Mouse (Mus musculus) frontal cortex, adult 2 months (tissue): ENCODE data around the gene Cidec. TPM values are rescaled to one million over a fixed set of nuclear protein-coding genes. Genes with fewer than 3 reads are reported as not detected.

Experiments
- DNase-seq, 2 experiments: peaks; one replicate each; pipeline ENCODE4 v3.0.0; 2022; ENCODE audit warnings: low spot score in 1 of 2; ENCODE audit errors: extremely low spot score in 1 of 2
- polyA plus RNA-seq: library from polyadenylated mRNA; depleted of rRNA; stranded (reverse); fragments of >200 nt; gene quantifications from 2 replicates; pipeline ENCODE4 v1.2.3, GENCODE M21; 2012

The Cidec gene
- polyA plus RNA-seq, 1 experiment, result 0.18 TPM

- DNase-seq, result no peak
Observed at GRCm38 (mm10) chr6:113447639-113448038, 12.1 kb upstream of the Cidec start.

DNA sequence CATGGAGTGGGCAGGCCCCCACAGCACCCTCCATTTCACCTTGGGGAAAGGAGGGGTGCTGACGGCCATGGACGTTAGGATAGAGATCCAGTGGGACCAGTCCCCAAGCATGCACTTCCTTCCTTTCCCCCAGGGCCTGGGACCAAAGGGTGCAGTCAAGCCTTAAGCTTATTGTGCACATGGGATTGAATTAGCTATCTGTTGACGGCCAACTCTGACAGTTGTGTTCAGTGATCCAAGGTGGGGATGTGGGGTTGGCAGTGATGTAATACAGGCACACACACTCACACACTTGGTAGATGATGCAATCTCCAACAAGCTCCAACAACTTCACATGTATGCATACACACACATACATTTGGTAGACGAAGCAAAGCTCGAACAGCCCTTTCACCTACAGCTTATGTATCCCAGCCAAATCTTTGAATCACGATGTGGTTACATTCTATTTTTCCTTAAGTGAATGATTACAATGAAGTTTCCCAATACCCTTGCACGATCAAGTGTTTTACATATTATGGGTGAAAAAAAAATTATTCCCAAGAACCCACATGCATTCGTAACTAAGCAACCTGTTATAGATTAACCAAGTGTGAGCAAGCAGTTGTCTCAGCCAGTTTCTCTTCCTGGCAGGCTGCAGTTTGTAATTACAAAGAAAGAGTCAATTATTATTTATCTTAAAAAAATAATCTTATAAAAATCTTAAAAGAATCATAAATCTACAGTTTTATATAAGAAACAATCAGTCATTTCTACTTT lies 8.8 kb upstream of the Cidec start:
- DNase-seq, result no peak

- DNase-seq, result peak in 1 of 2 experiments; percentile 6
Observed at GRCm38 (mm10) chr6:113443091-113443490, 7.5 kb upstream of the Cidec start.

DNA sequence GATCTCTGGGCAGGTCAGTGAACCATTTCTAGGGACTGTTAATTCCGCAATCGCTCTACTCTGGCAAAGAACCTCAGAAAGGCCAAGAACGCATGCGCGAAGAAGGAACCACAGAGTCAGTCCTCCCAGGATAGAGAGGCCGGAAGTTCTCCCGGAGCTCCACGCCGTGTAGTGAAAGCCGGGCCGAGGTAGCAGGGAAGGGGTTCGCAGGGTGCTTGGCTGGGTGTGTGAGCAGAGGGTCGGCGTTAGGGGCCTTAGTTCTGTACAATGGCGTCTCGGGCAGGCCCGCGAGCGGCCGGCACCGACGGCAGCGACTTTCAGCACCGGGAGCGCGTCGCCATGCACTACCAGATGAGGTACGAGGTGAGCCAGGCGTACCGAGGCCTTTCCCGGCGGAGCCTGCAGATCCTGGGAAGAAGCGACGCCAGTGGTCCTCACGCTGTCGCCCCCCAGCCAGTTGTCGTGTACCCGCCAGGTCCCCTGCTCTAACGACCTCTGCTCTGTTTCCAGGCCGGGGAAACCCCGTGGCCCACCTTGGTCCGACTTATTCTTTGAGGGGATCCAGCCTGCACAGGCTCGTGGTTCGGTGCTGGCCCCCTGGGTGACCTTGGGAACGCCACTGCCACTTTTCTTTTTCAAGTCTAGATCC lies 7.0 kb upstream of the Cidec start, which contains the start of gene Jagn1:
Gene Jagn1 (plus strand): TSS at position 128 of the 649 bp plus-strand sequence.
- peak; percentile 85 to 96 for DNase-seq

DNA sequence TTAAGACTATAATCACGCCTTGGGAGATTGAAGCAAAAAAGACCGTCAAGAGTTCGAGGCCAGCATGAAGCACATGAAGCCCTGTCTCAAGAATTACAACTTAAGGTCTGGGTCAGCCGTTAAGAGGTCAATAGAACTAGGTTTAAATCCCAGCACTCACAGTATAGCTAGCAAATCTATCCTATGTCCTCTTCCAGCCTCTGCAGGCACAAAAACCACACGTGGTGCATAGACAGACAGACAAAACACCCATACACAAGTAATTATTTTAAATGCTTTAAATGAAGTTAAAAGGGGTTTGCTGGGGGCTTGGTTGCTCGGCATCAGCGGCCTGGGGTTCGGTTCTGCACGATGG lies 6.5 kb upstream of the Cidec start:
- DNase-seq, result no peak

DNA sequence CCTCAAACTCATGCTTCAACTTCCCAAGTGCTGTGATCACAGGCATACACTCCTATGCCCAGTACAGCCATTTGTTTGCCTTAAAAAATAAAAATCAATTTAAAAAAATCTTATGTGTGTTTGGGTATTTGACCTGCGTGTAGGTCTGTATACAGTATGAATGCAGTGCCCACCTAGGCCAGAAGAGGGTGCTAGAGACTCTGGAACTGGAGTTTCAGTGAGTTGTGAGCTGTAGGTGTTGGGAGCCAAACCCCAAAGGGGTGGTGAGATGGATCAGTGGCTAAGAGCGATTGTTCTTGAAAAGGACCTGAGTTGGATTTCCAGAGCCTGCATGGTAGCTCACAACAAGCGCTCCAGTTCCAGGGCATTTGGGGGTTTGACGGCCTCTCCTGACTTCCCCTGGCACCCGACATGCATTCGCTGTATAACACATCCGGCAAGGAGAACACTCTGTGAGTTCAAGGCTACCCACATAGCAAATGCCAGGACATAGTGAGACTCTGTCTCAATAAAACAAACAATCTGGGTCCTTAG lies 5.7 kb upstream of the Cidec start:
- DNase-seq, result peak in 1 of 2 experiments; percentile 84

DNA sequence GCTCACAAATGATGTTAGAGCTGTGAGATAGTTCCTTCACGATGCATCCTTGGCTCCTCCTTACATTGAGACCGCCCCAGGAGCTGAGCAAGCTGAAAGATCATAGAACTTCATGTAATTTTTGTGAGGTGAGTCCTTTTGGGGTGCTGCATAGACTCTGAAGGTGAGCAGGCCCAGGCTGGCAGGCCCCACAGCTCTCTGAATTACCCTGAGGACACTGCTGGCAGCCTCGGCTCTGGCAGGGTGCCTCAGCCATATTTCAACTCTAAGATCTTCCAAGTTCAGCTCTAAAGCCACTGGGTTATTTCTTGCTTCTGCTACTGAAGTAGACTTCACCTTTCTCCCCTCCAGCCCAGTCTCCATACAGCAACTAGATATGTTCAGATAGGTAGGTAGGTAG lies 5.1 kb upstream of the Cidec start:
- DNase-seq, result no peak

DNA sequence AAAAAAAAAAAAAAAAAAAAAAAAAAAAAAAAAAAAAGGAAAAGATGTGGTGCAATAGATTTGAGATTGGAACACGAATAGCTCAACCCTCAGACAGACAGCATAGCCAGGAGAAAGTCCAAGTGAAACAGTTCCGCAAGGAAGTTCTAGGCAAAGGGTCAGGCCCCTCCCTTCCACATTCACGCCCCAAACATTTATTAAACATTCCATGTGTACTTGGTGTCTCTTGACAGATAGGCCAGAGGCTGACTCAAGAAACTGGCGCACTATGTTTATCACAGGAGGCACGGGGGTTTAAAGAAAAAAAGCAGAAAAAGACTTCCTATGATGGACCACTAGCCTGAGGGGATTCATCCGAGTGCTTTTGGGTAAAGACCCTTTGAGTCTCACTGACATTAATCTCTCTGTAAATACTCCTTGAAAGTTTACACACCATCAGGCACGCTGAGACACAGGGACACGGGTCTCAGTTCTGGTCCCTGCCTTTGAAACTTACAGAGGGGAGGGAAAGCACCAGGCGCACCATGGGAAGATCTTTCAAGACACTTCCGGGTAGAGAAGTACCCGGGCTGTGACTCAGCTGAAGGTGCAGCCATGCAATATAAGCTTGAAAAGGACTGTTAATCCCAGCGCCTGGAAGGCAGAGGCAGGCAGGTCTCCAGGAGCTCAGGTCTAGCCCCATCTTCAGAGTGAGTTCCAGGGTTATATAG lies 3.3 kb upstream of the Cidec start:
- DNase-seq, result no peak

DNA sequence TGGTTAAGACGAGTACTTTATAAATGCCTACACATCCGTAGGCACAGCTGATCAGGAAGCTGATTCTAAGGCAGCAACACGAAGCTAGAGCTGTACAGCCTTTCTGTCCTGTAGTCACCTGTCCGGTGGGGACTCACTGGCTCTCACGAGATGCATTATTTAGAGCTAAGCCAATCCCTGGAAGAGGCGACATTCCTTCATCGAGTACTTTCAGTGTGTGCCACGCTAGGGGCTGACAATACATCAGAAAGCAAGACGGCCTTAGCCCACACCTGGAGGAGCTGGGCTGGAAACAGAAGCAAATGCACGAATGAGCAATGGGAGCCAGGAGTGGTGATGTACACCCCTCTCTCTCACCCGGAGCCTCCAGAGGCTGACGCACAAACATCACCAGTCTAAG lies 1.6 kb upstream of the Cidec start:
- no peak for DNase-seq

DNA sequence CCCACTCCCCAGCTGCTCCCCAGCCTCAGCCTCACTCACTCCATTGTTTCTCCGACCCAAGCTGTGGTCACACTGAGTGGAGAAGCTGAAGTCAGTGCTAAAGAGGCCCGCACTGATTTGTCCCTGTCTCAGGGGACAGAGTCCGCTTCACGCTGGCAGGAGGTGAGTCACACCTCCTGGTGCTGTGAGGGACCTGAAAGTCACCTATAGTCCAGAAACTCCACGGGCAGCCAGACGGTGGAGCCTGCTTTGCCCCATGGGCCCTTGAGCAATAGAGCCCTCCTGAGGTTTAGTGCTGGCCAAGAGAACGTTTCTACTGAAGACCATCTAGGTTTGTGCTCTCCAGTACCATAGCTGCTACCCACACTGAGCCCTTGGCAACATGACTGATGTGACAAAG lies 869 bp downstream of the Cidec start:
- no peak for DNase-seq

DNA sequence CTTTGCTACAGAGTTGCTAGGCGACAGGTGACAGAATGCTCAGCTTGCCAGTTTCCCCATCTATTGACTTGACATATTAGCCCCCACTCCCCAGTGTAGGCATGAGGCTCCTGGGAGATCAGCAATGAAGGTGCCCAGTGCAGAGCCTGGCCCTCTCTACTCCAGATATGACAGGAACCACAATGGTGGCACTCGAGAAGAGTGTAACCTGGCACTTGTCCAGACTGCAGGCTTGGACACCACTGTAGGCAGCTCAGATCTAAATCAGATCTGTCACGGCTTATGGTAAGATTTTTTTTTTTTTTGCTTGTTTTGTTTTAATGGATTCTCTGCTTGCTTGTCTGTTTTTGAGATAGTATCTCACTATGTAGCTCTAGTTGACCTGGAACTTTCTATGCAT lies 1.9 kb downstream of the Cidec start:
- DNase-seq, result no peak

GRCm38 (mm10) chr6:113431801-113432200 lies 3.8 kb downstream of the Cidec start:
- DNase-seq, result no peak

DNA sequence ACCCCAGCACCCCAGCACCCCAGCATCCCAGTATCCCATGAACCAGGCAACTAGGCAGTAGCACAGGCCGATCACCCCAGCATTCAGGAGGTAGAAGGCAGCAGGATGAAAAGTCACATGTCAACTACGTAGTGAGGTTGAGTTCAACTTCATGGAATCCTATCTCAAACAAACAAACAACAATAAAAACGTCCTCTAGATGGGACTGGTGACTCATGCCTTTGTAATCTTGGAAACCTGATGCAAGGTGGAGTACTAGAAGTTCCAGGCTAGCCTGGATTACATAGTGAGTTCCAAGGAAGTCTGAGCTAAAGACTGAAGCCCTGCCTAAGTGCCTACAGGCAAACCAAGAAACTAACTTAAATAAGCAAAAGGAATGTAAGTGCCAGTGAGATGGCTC lies 4.7 kb downstream of the Cidec start:
- no peak for DNase-seq

- no peak for DNase-seq
Observed at GRCm38 (mm10) chr6:113429965-113430364, 5.6 kb downstream of the Cidec start.

- DNase-seq, result no peak
Observed at GRCm38 (mm10) chr6:113428006-113428405, 7.6 kb downstream of the Cidec start.

DNA sequence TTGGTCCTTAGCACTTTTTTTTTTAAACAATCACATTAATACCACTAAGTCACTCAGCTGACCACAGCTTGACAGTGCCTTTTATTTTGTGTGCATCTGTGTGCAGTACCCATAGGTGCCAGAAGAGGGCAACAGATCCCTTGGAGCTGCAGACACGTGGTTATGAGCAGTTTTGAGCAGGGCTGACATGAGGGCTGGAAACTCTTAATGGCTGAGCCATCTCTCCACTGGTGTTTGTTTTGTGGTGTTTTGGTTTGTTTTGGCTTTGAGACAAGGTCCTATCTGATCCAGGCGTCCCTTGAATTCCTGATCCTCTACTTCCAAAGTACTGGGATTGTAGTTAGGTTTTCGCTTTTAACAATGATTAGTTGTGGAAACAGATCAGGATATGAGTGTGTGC lies 8.2 kb downstream of the Cidec start:
- DNase-seq, result no peak

GRCm38 (mm10) chr6:113426696-113427095 lies 8.9 kb downstream of the Cidec start:
- no peak for DNase-seq

GRCm38 (mm10) chr6:113424187-113424586 lies 11.4 kb downstream of the Cidec start:
- peak in 1 of 2 experiments; percentile 30 for DNase-seq

DNA sequence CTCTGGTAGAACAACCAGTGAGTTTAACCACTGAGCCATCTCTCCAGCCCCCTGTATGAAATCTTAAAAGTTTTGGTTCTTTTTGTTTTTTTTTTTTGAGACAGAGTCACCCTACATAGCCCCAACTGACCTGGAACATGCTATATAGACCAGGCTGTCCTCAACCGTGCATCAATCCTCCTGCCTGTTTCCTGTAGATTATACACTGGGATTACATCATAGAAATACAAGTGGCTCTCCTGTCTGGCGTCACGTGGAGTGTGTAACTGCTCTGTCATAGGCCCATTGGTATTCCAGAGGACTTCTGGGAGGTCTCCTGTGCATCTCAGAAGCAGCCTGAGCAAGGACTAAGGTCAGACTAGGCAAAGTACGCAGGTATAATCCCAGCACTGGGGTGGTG lies 12.6 kb downstream of the Cidec start:
- DNase-seq, result no peak

DNA sequence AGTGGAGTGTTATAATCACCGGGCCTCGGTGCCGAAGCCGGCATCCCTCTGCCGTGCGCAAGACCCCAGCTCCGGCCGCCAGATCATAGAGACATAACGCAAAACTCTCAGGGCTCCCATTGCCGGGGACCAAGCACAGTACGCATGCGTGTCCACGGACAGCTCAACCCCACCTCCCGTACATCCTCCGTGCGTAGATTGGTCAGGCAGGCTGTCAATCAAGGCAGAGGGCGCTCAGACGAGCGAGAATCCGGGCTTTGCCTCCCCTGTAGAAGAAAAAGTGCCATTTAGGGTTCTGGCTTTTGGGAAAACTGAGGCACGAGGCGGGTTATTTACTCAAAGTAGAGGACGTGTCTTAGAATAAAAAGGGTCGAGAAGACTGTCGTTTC lies 16.4 kb downstream of the Cidec start, which contains the start of gene Rpusd3:
Gene Rpusd3 (minus strand): TSS at position 142 of the 389 bp plus-strand sequence.
- DNase-seq, result peak; percentile 87 to 99

DNA sequence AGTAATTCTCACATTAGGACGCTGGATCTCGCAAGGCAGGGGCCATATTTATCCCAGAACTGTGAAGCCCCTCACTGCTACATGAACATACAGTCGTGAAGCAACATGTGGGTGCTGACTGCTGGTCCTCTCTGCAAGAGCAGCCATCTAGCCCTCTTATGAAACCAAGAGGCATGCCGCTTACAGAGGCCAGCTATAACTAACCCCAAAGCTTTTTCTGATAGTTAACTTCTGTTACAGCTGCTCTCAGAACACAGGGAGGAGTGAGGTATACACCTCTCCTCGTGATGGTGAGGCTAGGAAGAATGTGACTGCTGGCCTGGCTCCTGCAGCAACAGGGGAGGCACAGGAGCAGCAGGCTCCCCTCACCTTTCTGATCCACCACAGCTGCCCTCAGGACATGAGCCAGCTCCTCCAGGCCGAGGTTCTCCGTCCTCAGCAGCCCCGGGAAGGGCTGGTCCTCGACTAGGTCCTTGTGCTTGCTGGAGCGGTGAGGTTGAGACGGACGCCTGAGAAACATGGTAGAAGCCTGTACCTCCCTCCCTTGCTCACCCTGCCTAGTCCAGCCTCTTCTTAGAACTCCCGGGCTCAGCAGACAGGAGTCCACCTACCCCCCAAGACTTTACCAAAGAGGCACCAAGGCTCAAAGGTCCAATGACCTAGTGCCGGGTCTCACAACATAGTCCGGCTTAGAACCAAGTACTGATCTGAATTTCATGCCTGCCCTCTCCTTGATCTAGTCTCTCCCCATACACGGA lies 16.9 kb downstream of the Cidec start:
- DNase-seq, result no peak
